Mouse (Mus musculus) lung, postnatal 4 days (tissue): ENCODE data around the gene Gm7879.
"Not testable (repeated sequence)": the region's sequence is repeated elsewhere in the genome, so short reads cannot be mapped to it uniquely, and the experiment has no call there.

ENCODE experiments used
- DNase-seq, 2 experiments: peaks; one replicate each; pipeline ENCODE4 v3.0.0; 2021

Gm7879 gene

DNA sequence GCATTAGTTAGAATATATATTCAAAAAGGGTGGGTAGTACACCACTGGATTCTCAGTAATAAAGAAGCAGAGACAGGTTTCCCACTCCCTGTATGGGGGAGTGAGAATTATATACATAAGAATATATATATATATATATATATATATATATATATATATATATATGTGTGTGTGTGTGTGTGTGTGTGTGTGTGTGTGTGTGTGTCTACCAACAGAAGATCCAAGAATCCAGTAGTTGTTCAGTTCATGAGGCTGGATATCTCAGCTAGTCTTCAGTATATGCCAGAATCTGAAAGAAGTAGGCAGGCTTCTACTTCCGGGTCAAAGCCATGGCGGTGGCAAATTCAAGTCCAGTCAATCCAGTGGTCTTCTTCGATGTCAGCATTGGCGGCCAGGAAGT lies at the start of gene Gm7879:
TSS of gene Gm7879 (plus strand) at position 301 of the 400 bp plus-strand sequence.
- not testable (repeated sequence) for DNase-seq

DNA sequence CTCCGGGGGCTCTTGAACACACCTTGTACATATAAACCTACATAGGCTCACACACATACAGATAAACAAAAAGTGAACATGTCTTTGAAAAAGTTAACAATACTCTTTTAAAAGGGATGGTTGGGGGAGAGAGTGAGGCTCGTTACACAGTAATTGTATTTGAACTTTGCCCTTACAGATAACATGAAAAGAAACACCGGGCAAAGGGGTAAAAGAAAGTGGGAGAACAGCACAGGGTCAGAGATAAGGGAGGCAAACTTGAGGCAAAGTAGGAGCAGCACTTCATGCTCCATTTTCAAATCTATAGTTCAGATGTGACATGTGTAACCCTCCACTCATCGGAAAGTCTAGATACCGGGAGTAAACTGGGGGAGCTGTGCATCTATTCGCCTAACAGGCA lies 49.3 kb upstream of the Gm7879 start:
- DNase-seq, result no peak

- DNase-seq, result no peak
Measured at GRCm38 (mm10) chr5:43865316-43865715, 47.6 kb upstream of the Gm7879 start.

GRCm38 (mm10) chr5:43868253-43868652 lies 44.7 kb upstream of the Gm7879 start, which contains the start of gene Cd38:
TSS of gene Cd38 (plus strand) at chr5:43868553.
- no peak for DNase-seq

- DNase-seq, result peak; percentile 37 to 38
Measured at GRCm38 (mm10) chr5:43868711-43869600, 44.0 kb upstream of the Gm7879 start.

GRCm38 (mm10) chr5:43871845-43872244 lies 41.1 kb upstream of the Gm7879 start:
- DNase-seq, result no peak

- no peak for DNase-seq
Measured at GRCm38 (mm10) chr5:43872652-43873051, 40.3 kb upstream of the Gm7879 start.

- DNase-seq, result no peak
Measured at GRCm38 (mm10) chr5:43882034-43882433, 30.9 kb upstream of the Gm7879 start.

DNA sequence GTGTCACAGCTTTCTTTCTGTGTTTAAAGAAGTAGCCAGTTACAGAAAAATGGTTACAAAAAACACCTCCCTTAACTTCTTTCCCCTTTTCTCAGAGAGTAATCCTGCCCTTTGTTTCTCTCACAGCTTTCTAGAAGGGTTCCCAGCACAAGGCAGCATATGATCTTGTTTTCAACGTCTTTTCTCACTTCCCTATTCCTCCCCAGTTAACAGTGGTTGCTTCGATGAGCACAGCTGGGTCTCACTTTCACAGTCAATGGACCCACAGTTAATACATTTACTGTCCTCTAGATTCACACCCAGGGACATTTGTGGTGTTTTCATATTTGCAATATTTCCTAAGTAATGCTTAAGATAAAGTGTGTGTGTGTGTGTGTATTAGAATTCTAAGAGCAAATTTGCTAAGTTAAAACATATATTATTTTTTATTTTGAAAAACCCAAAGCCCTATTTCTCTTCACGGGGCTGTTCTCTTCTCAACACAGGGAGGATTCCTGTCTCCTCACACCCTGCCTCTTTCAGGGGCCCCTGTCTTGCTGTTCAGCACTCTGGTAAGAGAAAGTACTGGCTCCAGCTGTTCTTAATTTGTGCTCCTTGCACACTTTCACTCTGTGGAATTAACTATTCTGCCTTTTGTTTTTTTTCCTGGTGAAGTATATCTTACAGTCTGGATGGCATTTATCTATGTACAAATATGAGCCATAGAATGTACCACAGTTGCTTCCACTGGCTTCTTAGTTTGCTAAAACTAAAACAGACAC lies 27.7 kb upstream of the Gm7879 start:
- DNase-seq, result no peak

DNA sequence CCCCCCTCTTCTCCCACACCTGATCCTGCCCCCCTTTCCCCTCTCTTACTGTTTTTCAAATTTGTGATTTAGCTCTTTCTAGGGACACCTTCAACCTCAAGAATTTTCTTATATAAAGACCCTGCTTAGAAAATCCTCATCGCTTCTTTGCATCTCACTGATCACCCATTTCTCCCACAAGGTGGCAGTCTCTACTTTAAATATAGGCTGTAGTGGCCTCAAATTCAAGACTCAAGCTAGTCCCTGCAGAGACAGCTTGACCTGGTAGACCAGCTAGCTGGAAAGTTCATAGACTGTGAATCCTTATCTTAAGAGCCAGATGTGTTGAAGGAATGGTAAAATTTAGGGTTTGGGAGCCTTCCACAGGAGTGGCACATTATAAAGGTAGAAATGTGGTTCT lies 20.6 kb upstream of the Gm7879 start:
- peak in 1 of 2 experiments; percentile 48 for DNase-seq

- DNase-seq, result peak; percentile 24 to 53
Measured at GRCm38 (mm10) chr5:43894113-43894512, 18.8 kb upstream of the Gm7879 start.

DNA sequence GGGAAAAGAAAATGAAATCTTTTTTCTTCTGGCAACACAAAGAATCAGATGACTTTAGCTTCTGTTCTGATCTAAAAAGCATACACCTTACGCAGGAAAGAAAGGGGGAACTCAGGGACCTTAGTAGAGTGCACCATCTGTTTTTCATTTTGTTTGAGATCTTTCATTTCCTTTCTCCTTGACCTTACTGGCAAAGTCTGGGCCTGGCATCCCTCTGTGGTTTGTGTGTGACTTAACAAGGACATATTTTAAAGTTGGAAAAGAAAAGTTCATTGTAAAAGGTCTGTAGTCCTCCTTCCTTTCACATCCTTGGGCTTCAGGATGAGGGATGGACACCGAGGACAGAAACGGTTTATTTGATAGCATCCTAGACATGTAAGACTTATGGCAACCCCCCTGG lies 17.0 kb upstream of the Gm7879 start:
- no peak for DNase-seq

DNA sequence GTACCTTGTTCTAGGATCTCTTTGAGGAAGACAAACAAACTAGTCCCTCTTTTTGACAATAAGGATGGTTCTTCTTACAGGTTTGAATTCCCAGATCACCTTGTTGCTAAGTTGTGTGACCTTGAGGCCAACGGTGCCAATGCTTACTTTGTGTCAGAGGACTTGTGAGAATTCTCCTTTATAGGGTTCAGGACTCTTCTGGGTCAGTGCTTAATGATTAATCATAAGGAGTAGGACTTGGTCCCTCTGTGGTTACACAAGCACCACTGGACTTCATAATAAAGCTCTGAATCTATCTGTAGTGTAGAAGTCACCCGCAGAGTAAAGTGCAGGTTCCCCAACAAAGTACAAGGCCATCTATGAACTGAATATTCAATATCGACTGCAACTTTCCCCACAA lies 8.3 kb upstream of the Gm7879 start:
- DNase-seq, result no peak

GRCm38 (mm10) chr5:43909213-43909612 lies 3.7 kb upstream of the Gm7879 start:
- DNase-seq, result no peak

- DNase-seq, result no peak
Measured at GRCm38 (mm10) chr5:43910006-43910405, 2.9 kb upstream of the Gm7879 start.

GRCm38 (mm10) chr5:43915261-43915886 lies 2.4 kb downstream of the Gm7879 start:
- DNase-seq, result no peak

GRCm38 (mm10) chr5:43921877-43922276 lies 8.9 kb downstream of the Gm7879 start:
- no peak for DNase-seq

GRCm38 (mm10) chr5:43923933-43924332 lies 11.0 kb downstream of the Gm7879 start:
- peak; percentile 48 to 74 for DNase-seq

DNA sequence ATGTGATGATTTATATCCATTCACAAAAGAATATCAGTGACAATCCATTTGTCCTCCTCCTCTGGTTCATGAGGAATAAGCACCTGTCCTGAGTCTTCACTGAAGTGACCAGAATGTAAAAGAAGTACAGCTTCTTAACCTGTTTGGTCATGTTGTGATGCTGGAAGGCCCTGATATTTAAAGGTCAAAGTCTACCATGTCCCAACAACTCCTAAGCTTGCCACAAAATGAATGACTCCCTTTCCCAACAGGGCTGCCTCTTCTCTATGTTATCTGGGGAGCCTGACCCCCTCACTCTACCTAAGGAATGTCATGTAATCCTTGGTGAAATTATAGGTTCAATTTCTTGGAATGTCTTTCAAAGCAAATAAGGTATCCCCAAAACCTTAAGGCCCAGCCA lies 14.8 kb downstream of the Gm7879 start:
- DNase-seq, result no peak

DNA sequence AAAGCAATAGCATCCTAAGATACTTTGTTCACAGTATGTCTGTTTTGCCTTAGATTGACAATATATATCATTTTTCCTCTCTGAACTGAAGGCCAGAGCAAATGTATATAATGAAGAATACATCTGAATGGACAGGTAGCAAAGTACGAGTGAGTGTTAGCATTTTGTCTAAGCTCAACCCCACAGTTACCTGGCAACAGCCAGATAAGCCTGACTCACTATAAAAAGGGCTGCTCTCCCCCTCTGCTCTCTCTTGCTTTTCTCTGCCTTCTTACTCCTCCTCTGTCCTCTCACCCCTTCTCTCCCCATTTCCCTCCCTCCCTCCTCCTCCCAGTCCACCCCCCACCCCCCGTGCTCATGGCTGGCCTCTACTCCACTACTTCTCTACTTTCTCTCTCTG lies 20.3 kb downstream of the Gm7879 start:
- DNase-seq, result no peak

GRCm38 (mm10) chr5:43947330-43947977 lies 34.5 kb downstream of the Gm7879 start:
- DNase-seq, result peak in 1 of 2 experiments; percentile 4

DNA sequence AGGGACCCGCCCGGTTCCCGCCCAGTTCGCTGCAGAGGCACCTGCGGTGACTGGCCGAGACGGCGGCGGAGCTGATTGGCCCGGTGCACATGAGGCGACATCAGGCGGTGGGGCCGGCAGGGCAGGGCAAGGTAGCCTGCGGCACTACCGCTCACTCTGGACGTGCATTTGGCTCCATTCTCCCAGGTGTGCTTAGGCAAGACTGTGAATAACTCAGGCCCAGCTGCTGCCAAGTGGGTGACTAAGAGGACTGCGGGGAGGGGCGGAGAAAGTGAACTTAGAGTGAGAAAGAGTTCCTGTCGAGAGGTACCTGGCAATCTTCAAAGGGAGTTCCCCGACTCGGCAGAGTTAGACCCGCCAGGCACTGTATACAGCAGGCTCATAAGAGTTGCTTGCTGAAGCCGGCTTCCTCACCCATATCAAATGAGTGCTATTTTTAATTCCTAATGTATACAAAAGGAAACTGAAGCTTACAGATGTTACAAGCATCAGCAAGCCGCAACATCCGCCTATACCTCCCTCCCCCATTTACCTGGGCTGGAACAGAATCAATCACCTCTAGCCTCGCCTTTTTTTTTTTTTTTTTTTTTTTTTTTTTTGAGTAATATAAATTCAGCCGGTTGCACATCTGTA lies 35.3 kb downstream of the Gm7879 start:
- DNase-seq, result peak; percentile 84 to 94
